Mouse (Mus musculus): ENCODE data around the gene Abcb1b.
"Not testable (repeated sequence)": the region's sequence is repeated elsewhere in the genome, so short reads cannot be mapped to it uniquely, and the experiment has no call there.

The Abcb1b gene

GRCm38 (mm10) chr5:8797987-8798751 is at the start of gene Abcb1b:
Abcb1b (plus strand) TSS chr5:8798147.
- peak; percentile 32 for DNase-seq (ENCODE audit: low spot score)

DNA sequence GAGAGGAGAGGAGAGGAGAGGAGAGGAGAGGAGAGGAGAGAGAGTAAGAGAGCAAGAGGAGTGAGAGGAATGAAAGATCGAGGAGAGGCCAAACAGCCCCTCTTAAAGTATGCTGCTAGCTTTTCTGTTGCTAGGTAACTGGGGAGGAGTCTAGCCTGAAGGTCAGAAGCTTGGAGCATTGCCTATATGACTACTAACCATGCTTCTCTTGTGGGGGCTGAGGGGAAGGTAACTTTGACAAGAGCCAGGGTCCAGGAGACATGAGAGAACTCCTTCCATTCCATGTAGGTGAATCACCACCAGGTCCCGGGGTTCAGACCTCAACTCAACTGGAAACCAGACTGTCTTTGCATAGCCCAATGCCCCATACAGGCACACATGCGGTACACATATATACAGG is 25.1 kb upstream of the Abcb1b start:
- DNase-seq (ENCODE audit: low spot score), result no peak

DNA sequence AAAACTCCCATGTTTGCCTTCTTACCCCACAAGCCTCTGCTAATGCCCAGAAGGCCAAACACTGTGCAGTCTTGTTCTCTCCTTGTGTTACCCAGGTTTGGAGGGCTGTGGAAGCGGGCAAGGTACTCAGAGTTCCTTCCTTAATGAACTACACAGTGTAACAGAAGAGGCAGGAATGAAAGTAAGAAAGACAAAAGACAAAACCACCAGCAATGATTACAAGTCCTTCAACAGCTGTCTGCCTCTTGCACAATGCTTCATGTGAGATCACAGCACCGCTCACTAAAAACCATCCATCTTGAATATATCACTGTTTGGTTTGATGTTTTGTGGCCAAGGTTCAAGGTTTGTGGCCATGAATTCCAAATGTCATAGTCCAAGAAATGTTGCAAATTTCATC is 19.6 kb upstream of the Abcb1b start:
- no peak for DNase-seq (ENCODE audit: low spot score)

DNA sequence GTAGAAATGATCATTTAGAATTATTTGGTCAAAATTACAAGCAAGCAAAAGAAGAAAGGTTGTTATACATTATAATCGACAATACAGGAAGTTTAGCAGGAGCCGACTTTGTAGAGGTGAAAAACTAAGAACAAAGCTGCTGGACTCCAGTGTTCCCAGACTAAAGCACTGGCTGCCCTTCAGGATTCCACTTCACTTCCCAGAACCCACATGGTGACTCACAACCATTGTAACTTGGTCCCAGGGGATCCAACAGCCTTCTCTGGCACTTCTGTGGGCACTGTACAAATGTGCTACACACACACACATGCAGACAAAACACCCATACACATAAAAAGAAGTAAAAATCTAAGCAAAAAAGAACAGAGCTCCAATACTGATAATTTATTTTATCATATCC is 19.2 kb upstream of the Abcb1b start:
- no peak for DNase-seq (ENCODE audit: low spot score)

DNA sequence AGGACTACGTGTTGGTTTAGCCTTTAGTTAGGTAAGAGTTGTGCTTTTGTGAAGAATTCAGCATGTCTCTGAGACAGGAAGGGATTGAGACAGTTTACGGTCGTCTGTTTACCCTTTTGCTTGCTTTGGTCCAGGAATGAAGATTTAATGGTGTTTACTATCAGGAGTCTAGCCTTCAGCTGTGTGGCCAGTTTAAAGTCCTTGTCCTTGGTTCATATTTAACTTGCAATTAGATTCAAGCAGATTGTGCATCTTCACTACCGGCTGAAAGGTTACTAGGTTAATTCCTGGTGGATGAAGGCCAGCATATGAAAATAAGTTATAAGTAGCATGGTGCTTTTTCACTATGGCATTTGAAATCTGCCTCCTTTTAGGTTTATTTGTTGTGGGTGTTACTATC is 5.7 kb upstream of the Abcb1b start:
- no peak for DNase-seq (ENCODE audit: low spot score)

GRCm38 (mm10) chr5:8798752-8799115 is 787 bp downstream of the Abcb1b start:
- no peak for DNase-seq (ENCODE audit: low spot score)

GRCm38 (mm10) chr5:8805742-8806141 is 7.8 kb downstream of the Abcb1b start:
- DNase-seq (ENCODE audit: low spot score), result no peak

DNA sequence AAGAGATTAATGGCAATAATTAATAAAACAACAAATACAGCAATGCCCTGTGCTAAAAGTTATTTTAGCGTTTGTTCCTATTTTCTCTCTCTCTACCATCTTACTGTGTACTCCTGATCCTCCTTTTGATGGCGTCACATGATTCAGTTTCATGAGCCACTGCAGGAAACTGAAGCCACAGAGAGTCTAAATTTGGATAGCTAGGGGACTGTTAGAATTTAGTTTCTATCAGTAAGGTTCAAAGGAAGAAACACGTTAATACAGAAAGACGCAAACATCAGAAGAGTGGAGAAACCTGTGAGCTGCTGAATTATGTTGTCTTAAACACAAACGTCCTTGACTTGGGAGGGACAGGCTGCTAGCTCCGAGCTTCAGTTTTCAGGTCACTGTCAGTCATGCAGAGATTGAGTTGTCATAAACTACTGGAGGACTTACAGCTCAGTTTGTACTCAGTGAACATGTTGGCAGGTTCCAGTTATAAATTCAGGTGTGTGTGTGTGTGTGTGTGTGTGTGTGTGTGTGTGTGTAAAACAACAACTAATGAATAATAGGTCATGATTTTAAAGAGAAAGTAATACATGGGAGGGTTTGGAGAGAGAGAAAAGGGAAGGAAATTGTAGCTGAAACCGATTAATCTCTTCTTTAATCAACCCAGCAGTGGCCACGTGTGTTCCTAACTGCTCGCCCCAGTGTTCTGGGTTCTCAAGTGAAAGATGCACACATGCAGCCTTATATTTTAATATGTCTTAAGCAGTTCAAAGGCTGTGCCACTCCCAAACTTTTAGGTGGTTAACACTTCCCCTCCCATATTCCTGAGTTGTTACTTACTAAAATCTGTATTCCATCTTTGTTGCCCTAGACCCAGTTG is 9.4 kb downstream of the Abcb1b start:
- DNase-seq (ENCODE audit: low spot score), result no peak

GRCm38 (mm10) chr5:8813872-8814271 is 15.9 kb downstream of the Abcb1b start:
- DNase-seq (ENCODE audit: low spot score), result no peak

DNA sequence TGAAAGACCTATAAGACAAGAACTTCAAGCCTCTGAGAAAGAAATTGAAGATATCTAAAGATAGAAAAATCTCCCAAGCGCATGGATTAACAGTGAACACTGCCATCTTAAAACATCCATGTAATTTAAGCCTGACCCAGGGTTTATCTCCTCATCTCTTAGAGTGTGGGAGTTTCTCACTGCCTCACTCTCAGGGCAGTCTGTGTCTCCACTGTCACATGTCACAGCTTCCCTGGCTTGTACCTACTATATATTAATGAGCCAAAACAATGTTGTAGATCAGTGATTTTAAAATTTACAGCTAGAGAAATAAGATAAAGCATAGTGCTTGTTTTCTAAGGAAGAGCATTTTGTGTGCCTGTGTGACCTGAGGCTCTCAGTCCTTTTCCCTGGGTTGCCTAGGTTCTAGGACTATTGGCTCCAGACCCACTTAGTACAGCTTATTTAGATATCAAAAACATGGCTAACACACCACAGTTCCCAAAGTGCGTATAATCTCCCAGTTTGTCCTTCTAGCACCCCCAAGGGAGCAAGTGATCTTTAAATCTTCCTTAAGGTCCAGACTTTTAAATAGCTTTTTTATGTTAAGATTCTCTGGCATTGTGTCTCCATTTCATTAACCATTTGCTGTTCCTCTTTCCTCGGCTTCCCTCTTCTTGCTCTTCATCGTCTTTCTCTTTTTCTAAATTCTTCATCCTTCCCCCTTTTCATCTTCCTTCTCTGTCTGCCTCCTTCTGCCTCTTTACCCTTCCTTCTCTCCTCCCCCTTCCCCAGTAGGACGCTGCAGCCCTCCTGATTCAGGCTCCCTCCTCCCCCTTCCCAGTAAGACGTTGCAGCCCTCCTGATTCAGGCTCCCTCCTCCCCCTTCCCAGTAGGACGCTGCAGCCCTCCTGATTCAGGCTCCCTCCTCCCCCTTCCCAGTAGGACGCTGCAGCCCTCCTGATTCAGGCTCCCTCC is 22.0 kb downstream of the Abcb1b start:
- no peak for DNase-seq (ENCODE audit: low spot score)

GRCm38 (mm10) chr5:8820592-8821104 is 22.7 kb downstream of the Abcb1b start:
- not testable (repeated sequence) for DNase-seq (ENCODE audit: low spot score)

DNA sequence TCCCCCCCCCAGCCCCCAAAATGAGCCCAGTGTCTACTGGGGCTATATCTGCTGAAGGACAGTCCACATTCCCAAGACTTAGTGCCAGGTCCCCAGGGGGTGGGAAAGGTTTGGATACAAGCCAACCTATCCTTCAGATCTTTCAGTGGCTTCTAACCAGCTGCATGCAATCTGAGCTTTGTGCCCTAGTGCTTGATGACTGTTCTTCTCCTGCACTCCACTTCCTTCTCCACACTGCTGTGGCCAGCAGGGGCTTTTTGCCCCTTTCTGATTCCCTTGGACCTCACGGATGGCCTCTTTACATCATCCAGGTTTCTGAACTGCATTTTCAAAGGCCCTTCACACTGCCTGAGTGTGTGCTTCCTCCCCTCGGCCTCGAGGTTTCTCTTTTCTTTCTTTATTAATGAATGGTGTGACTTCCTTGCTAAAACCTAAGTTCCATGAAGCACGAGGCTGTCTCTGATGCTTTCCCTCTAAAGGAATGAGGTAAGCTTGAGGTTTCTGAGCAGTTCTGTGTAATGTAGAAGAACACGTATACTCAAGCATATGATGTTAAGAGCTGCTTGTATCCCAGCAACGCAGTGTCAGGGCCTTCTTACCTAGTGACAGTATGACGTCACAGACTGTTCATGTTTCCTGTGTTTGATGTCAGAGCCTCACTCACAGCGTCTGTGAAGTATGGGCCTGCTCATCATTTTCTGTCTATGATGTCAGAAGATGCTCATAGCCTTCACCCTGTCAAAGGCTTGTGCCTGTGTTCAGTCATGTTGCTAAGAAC is 40.9 kb downstream of the Abcb1b start:
- DNase-seq (ENCODE audit: low spot score), result no peak

DNA sequence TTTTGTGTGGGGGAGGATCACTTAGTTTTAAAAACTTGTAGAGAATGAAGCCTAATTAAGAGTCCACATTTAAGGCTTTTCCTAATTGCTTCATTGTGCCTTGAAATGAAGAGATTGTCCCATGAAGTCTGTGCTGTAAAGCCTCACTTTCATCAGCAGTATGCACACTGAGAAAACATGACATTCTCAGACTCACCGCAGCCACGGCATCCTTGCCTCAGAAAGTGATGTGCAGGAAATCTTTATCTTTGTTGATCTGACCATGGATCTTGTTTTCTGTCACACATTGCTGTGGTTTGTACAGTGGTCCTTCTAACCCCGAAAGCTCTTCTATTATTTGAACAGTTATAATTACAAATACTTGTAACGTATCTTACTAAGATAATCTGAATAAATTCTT is 41.7 kb downstream of the Abcb1b start:
- DNase-seq (ENCODE audit: low spot score), result no peak

- DNase-seq (ENCODE audit: low spot score), result no peak
These were observed 42.9 kb downstream of the Abcb1b start for GRCm38 (mm10) chr5:8840887-8841286.

- DNase-seq (ENCODE audit: low spot score), result no peak
These were observed 44.9 kb downstream of the Abcb1b start for GRCm38 (mm10) chr5:8842815-8843214.

GRCm38 (mm10) chr5:8848607-8849575 is 50.9 kb downstream of the Abcb1b start:
- not testable (repeated sequence) for DNase-seq (ENCODE audit: low spot score)

- no peak for DNase-seq (ENCODE audit: low spot score)
These were observed 52.9 kb downstream of the Abcb1b start for GRCm38 (mm10) chr5:8850851-8851250.

- no peak for DNase-seq (ENCODE audit: low spot score)
These were observed 59.3 kb downstream of the Abcb1b start for GRCm38 (mm10) chr5:8857201-8857600.

DNA sequence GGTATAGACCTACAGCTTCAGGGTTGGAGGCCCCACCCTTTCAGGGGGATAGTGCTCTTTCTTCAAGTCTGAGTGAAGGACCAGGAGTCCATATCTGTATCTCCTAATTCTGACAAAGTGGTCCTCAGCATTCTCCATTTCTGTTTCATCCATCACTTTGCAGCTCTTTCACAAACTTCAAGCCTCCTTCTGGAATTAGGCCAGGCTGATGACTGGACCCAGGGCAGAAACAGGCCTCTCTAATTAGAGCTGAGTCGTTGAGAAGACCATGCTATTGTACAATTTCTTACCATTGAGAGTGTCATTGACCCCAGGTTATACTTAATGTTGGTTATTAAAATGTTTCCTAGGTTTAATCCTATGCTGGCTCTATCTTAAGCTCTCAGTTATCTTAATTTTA is 63.9 kb downstream of the Abcb1b start:
- no peak for DNase-seq (ENCODE audit: low spot score)
